ENCODE assay signal across 8 mouse cellular contexts in genomic region chr3:34640690-34641600, GRCm38 (mm10). TPM values are rescaled to one million over a fixed set of nuclear protein-coding genes. Genes with fewer than 3 reads are reported as not detected.
DNase-seq lines count a peak whose midpoint lies in the region; ATAC-seq and TF ChIP-seq lines count a peak whose summit lies in the region.

No protein-coding gene starts in this region.

- no peak overlapping the region for H3K27ac ChIP-seq in kidney, adult 2 months (ENCODE audit: insufficient read depth, low read depth, low read length)
- no peak overlapping the region for H3K27ac ChIP-seq in kidney, embryonic 15.5 days
- H3K27ac ChIP-seq in hindbrain, embryonic 14.5 days = 0 out of 2 replicates have a peak overlapping the region, but pooled peaks have one; percentile 9
- no peak overlapping the region for H3K27ac ChIP-seq in neural tube, embryonic 13.5 days (replicated peaks)

- H3K36me3 ChIP-seq in kidney, adult 2 months (ENCODE audit: control insufficient read depth, insufficient read depth, low read length) = no peaks in the 10 kb centered on the region
- no peaks in the 10 kb centered on the region for H3K36me3 ChIP-seq in kidney, embryonic 15.5 days
- no peaks in the 10 kb centered on the region for H3K36me3 ChIP-seq in hindbrain, embryonic 14.5 days (replicated peaks; ENCODE audit: control insufficient read depth, insufficient read depth)
- H3K36me3 ChIP-seq in neural tube, embryonic 13.5 days = no peaks in the 10 kb centered on the region

- no peak overlapping the region for H3K4me3 ChIP-seq in kidney, adult 2 months (ENCODE audit: insufficient read depth, low read depth, low read length)
- no peak overlapping the region for H3K4me3 ChIP-seq in kidney, embryonic 15.5 days (replicated peaks)
- H3K4me3 ChIP-seq in hindbrain, embryonic 14.5 days (replicated peaks; ENCODE audit: low read length) = peak overlapping the region; percentile 17; the same call in 1 of the 2 replicates
- H3K4me3 ChIP-seq in neural tube, embryonic 13.5 days = peak overlapping the region; percentile 36; the same call in 1 of the 2 replicates

- H3K27me3 ChIP-seq in kidney, adult 2 months (replicated peaks; ENCODE audit: control insufficient read depth, insufficient read depth, low read length) = peaks cover 10% of the 10 kb centered on the region
- peaks cover 97% of the 10 kb centered on the region for H3K27me3 ChIP-seq in kidney, embryonic 15.5 days
- H3K27me3 ChIP-seq in hindbrain, embryonic 14.5 days (ENCODE audit: control insufficient read depth, insufficient read depth, low read length) = peaks cover 57% of the 10 kb centered on the region
- peaks cover 84% of the 10 kb centered on the region for H3K27me3 ChIP-seq in neural tube, embryonic 13.5 days

- TF ChIP-seq POLR2A in kidney, adult 2 months (IDR thresholded peaks at IDR 0.05; ENCODE audit: low read depth, low read length) = no peak

- no peak overlapping the region for H3K9ac ChIP-seq in kidney, embryonic 15.5 days
- H3K9ac ChIP-seq in hindbrain, embryonic 14.5 days = peak overlapping the region; percentile 6; the same call in 1 of the 2 replicates
- H3K9ac ChIP-seq in neural tube, embryonic 13.5 days = 0 out of 2 replicates have a peak overlapping the region, but pooled peaks have one; percentile 19

- WGBS in kidney, adult 2 months = 8% methylated on average over 33 of the region's 33 CpGs
- 3% methylated on average over 33 of the region's 33 CpGs for WGBS in kidney, embryonic 15.5 days
- 6% methylated on average over 33 of the region's 33 CpGs for WGBS in hindbrain, embryonic 14.5 days
- WGBS in neural tube, embryonic 13.5 days = 5% methylated on average over 33 of the region's 33 CpGs

- no peaks in the 10 kb centered on the region for H3K4me1 ChIP-seq in kidney, adult 2 months (ENCODE audit: control insufficient read depth, insufficient read depth, low read length)
- H3K4me1 ChIP-seq in kidney, embryonic 15.5 days = peaks cover 19% of the 10 kb centered on the region
- peaks cover 10% of the 10 kb centered on the region; the same call in 1 of the 2 replicates for H3K4me1 ChIP-seq in hindbrain, embryonic 14.5 days (replicated peaks; ENCODE audit: control insufficient read depth, insufficient read depth, low read length)
- H3K4me1 ChIP-seq in neural tube, embryonic 13.5 days (replicated peaks) = peaks cover 53% of the 10 kb centered on the region

- TF ChIP-seq CTCF in kidney, adult 2 months (conservative IDR thresholded peaks at IDR 0.05; ENCODE audit: insufficient read depth, insufficient read length, low read depth, low read length) = peak; percentile 47; the same call in 1 of the 2 replicates

- DNase-seq in kidney, adult 2 months = no peak
- peak; percentile 81 for DNase-seq in ES-CJ7 (ENCODE audit: low read depth, low spot score)
- DNase-seq in hindbrain, embryonic 14.5 days (ENCODE audit: low spot score) = peak; percentile 76
- DNase-seq in ovary, postnatal 10 days (ENCODE audit: low spot score) = no peak
- DNase-seq in ovary, postnatal 36 days (ENCODE audit: low spot score) = no peak

- H3K9me3 ChIP-seq in kidney, embryonic 15.5 days (replicated peaks) = no peaks in the 10 kb centered on the region
- no peaks in the 10 kb centered on the region for H3K9me3 ChIP-seq in hindbrain, embryonic 14.5 days (ENCODE audit: control insufficient read depth, low read length)
- no peaks in the 10 kb centered on the region for H3K9me3 ChIP-seq in neural tube, embryonic 13.5 days

- no peak overlapping the region for H3K4me2 ChIP-seq in kidney, embryonic 15.5 days
- H3K4me2 ChIP-seq in hindbrain, embryonic 14.5 days (replicated peaks) = peak overlapping the region; percentile 47
- peak overlapping the region; percentile 60 for H3K4me2 ChIP-seq in neural tube, embryonic 13.5 days

- ATAC-seq in kidney, embryonic 15.5 days (replicated peaks; ENCODE audit: low FRiP score) = no peak; the same call in 1 of the 2 replicates
- ATAC-seq in common myeloid progenitor, adult 5-6 weeks (replicated peaks; ENCODE audit: low read depth, poor library complexity, severe bottlenecking) = peak; percentile 63
- no peak for ATAC-seq in hindbrain, embryonic 14.5 days (ENCODE audit: low FRiP score)
- no peak for ATAC-seq in neural tube, embryonic 13.5 days (ENCODE audit: low read depth)

RNA-seq across cellular contexts. Expression of gene Sox2, which starts 9.3 kb away (rescaled TPM):
- polyA plus RNA-seq in kidney, adult 2 months (2012; rRNA removed) = 0.03 TPM in 1 of 2 replicates, not detected in the other
- 0.08 and 0.10 TPM in 2 replicates for polyA plus RNA-seq in kidney, embryonic 15.5 days (2015; fragmentation: Nextera tagmentation; extraction: Ambion mirVana)
- total RNA-seq in common myeloid progenitor, adult 5-6 weeks (2017) = not detected in 2 replicates
- polyA plus RNA-seq in hindbrain, embryonic 14.5 days (2014; fragmentation: Nextera tagmentation; extraction: Ambion mirVana) = 18.0 and 19.8 TPM in 2 replicates
- polyA plus RNA-seq in neural tube, embryonic 13.5 days (2015; fragmentation: Nextera tagmentation; extraction: Ambion mirVana) = 20.9 TPM in 2 replicates

Comparison
In these comparisons a context has a peak if more than half of its experiments do, and no peak if none do; other contexts are left out.
1. DNase-seq: peak in ES-CJ7 (single experiment) and hindbrain, embryonic 14.5 days (single experiment); none in kidney, adult 2 months (single experiment), ovary, postnatal 10 days (single experiment) and ovary, postnatal 36 days (single experiment).
2. H3K4me3 ChIP-seq: peak in hindbrain, embryonic 14.5 days (single experiment) and neural tube, embryonic 13.5 days (single experiment); none in kidney, adult 2 months (single experiment) and kidney, embryonic 15.5 days (single experiment).
3. RNA of gene Sox2, which starts 9.3 kb away (polyA plus RNA-seq): 20.9 TPM in neural tube, embryonic 13.5 days and 18.0 to 19.8 TPM in hindbrain, embryonic 14.5 days; 0.08 to 0.10 TPM in kidney, embryonic 15.5 days and 0.03 TPM in kidney, adult 2 months; every median in the first group is over 10 times any median in the second.